Mouse (Mus musculus) adrenal gland, adult 2 months (tissue): ENCODE measurements around the gene Actrt3. TPM values are rescaled to one million over a fixed set of nuclear protein-coding genes. Genes with fewer than 3 reads are reported as not detected.

ENCODE experiments used
- DNase-seq: peaks from one replicate; pipeline ENCODE4 v3.0.0; 2021
- long read RNA-seq: library from polyadenylated mRNA; stranded (forward); transcript quantifications from one replicate; pipeline ENCODE4 v2.0.0, GENCODE M21; 2021
- polyA plus RNA-seq: library from polyadenylated mRNA; depleted of rRNA; stranded (reverse); fragments of >200 nt; gene quantifications from 2 replicates; pipeline ENCODE4 v1.2.3, GENCODE M21; 2012; rRNA removed
- total RNA-seq, 2 experiments: library from RNA; stranded (reverse); gene quantifications; 2 replicates each; pipeline ENCODE4 v1.2.3; 2021

Gene Actrt3
- not detected for total RNA-seq
- polyA plus RNA-seq = not detected in 2 replicates
- long read RNA-seq = 0 reads

DNA sequence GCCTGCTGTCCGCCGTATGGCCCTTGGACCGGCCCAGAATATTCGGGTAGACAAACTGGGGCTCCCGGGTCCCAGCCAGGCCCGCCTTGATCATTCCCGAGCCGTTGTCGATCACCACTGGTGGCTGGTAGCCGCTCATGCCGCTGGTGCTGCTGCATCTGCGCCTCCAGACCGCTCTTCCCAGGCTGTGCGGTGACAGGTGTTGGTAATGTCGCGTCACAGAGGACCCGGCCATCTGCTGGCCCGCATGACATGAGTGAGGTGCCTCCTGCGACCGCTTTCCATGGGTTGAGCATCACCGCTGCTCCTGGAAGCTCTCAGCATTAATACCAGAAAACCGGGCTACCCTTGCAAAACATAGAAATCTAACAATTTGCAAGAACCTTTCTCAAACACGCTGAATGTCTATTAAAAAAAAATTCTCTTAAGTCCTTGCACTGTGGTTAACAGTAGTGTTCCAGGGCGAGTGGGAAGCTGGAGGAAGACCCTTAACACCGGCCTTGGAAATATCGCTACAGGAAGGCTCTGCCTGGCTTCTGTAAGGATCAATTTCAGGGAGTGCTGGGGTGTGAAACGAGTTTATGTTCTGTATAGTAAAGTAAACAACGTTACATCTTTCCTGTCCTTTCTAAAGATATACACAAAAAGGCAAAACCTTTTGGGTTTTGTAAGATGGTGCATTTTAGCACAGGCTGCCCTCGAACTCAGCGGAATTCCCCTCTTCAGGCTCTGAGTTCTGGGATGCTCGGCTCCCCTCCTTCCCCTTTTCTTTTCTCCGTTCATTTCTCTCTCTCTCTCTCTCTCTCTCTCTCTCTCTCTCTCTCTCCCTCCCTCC is at the start of gene Actrt3:
Gene Actrt3 (minus strand): TSS at position 229 of the 835 bp plus-strand sequence.
- peak; percentile 42 for DNase-seq

GRCm38 (mm10) chr3:30648466-30648865 is 48.7 kb upstream of the Actrt3 start:
- DNase-seq = no peak

DNA sequence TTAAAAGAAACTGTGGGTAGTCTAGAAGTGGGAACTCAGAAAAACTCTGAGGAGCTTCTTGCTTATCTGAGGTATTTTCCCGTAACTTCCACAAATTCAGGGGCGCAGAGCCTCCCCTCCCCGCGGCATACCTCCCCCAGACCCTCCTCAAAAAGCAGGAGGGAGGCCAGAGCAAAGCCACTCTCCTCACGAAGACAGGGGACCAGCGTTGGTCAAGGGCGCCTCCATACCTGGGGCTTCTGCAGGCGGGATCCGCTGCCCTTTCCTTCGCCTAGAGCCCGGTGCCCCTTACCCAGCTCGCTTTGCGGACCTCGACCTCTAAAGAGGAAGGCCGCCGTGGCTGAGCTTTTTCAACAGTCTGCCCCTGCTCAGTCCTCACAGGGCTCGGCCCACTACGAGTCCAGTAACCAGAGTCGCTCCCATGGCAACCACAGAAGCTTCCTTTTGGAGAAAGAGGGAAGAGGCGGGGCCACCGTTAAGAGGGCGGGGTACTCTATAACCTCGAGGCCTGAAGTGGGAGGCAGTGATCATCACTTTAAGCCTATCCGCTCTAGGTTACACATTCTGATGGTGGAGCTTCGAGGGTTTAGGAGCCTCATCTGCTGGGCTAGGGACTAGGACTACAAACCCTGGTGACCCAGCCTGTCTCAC is 47.8 kb upstream of the Actrt3 start, which contains the start of gene Lrrc34:
Gene Lrrc34 (minus strand): TSS at position 430 of the 651 bp plus-strand sequence.
- DNase-seq = peak; percentile 26

DNA sequence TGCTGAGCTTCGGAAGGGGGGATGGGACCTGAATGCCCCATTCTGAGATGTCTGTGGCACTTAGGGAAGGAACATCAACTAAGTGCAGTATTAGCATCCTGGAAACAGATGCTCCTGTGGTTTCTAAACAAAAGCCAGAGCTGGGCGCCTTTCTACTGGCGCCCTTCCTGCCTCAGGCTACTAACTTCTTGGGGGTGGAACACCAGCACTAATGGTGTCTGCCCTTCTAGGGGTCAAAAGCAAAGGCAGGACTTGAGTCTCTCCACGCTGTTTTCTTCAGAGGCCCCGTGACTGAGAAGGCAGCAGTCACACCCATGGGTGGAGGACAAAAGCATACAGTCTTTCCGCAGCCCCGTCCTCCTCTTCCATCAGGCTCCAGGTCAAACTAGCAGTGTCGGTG is 47.0 kb upstream of the Actrt3 start:
- no peak for DNase-seq

- DNase-seq = no peak
These were observed 44.5 kb upstream of the Actrt3 start, which contains the start of gene Lrriq4 for GRCm38 (mm10) chr3:30644207-30644606. Gene Lrriq4, plus strand, starts transcription at chr3:30644507.

GRCm38 (mm10) chr3:30635629-30636028 is 35.9 kb upstream of the Actrt3 start:
- DNase-seq = no peak

GRCm38 (mm10) chr3:30633681-30634080 is 33.9 kb upstream of the Actrt3 start:
- DNase-seq = no peak

GRCm38 (mm10) chr3:30620132-30620531 is 20.4 kb upstream of the Actrt3 start:
- no peak for DNase-seq

- no peak for DNase-seq
These were observed 11.2 kb upstream of the Actrt3 start for GRCm38 (mm10) chr3:30610930-30611329.

- DNase-seq = no peak
These were observed 9.3 kb upstream of the Actrt3 start for GRCm38 (mm10) chr3:30608999-30609398.

DNA sequence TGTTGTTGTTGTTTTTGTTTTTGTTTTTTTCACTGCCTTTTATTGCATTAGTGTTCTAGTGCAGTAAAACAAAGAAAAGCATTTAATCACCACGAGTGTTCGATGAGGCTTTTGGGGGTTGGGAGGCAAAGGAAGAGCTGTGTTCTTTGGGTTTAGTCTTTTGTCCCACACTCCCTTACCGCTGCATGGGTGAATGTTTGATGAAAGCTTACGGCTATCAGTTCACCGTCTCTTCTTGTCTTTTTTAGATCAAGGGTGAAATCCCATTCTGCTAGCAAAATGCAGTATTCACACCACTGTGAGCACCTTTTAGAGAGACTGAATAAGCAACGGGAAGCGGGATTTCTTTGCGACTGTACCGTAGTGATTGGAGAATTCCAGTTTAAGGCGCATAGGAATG is 3.5 kb upstream of the Actrt3 start:
- DNase-seq = no peak

DNA sequence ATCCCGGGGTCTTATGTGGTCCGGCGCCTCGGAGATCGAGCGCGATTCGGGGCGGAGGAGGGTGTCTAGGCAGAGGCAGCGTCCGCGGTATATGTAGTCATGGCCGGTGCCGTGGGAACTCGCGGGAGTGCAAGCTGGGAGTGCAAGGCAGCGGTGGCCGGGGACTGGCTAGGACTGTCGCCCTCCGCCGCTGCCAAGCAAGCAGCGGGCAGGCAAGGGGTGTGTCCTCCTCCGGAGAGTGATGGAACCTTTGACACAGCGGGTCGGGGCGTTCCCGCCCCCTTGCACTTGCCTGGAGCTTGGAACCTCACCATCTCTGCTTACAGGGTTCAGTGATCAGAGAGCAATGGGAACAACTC is 3.0 kb upstream of the Actrt3 start:
- no peak for DNase-seq

DNA sequence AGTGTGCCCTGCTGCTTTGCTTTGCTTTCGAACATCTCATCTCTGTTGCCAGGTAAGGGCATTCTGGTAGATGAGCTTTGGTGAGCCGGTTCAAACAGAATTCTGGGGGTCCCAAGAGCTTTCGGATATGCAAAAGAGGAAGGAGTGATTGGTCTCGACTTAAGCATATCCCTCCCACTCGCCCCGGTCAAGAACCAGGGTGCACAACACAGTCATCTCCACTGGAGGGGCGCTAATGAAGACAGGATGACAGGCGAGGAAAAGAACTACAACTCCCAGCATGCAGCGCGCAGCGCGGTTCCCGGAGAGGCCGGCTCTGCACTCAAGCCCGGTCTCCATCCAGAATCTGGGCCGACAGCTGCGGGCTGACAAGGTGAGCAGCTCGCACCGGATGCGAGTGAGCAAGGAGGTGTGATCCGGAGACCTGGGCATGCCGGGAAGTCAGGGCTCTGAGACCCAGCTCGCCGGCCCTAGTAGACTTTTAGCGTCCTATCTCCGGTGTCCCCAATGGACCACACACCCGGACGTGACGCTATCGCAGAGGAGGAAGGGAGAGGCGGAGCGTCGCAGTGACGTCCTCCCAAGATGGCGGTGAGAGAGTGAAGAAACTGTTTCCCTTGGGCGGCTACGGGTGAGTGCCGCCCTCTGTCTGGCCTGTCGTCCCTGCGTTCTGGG is 2.5 kb upstream of the Actrt3 start, which contains the start of gene Mynn:
Gene Mynn (plus strand): TSS at position 1 of the 675 bp plus-strand sequence.
- peak; percentile 98 for DNase-seq

DNA sequence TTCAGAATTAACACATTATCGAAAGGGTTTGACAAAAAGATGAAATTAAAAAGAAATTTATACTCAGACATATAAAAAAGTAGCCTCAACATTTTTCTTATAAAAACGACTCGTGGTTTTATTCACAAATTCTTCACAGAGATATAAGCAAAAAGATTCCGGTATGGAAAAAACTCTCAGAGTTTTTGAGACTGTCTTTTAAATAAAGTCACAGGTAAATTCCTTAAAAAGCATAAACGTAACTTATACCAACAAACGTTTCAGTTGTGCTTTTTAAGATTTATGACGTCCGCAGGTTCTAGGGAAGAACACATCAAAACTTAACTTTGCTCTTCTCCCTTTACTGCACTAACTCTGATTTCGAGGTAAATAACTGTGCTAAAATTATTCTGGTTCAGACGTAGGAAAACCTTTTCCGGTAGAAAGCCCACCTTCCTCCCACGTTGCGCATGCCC is 1.9 kb upstream of the Actrt3 start:
- no peak for DNase-seq

DNA sequence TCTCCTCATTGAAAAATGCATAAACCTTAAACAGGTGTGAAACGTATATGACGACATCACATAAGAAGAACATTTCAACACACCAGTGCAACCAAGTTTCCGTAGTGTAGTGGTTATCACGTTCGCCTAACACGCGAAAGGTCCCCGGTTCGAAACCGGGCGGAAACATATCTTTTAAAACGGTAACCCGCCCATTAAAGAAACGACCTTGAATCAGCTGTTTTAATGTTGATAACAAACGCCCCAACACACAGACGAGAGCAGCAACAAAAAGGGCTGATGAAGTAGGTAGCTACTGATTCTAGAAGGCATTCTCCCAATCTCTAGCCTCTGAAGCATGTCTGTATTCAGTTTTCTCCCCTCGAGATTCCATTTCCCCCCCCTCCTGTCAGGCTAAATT is 1.4 kb upstream of the Actrt3 start:
- DNase-seq = peak; percentile 90

GRCm38 (mm10) chr3:30600717-30601116 is 978 bp upstream of the Actrt3 start:
- DNase-seq = peak; percentile 52

GRCm38 (mm10) chr3:30597271-30597670 is 2.5 kb downstream of the Actrt3 start:
- no peak for DNase-seq

GRCm38 (mm10) chr3:30595111-30595832 is 4.5 kb downstream of the Actrt3 start:
- DNase-seq = peak; percentile 66

DNA sequence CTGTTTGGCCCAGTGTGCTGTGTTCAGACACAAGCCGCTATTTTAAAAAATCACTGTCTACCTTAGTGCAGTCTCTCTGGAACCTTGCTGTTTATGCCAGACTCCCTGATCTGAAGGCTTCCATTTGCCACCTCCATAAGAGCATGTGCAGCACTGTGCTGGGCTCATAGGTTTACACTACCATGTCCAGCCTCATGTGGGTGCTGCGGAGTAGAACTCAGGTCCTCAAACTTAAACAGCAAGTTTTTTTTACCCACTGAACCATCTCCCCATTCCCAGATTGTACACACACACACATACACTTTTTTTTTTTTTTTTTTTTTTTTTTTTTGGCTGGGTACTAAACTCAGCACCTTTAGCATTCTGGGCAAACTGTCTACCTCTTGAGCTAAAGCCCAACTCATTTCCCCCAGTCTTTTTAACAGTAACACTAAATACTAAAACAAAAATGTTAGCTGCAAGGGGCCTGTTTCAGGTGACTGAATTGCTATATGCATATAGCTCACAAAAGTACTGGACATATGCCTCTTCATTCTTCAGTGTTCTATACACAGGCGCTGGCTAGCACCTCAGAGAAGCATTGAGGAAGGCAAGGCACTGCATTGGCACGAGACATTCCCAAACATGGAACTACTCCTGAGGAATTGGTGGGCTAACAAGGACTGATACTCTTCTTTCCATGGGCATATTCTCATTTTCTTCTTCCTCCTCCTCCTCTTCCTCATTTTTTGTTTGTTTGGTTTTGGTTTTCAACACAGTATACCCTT is 5.8 kb downstream of the Actrt3 start:
- no peak for DNase-seq

GRCm38 (mm10) chr3:30592418-30592853 is 7.3 kb downstream of the Actrt3 start:
- DNase-seq = peak; percentile 31

DNA sequence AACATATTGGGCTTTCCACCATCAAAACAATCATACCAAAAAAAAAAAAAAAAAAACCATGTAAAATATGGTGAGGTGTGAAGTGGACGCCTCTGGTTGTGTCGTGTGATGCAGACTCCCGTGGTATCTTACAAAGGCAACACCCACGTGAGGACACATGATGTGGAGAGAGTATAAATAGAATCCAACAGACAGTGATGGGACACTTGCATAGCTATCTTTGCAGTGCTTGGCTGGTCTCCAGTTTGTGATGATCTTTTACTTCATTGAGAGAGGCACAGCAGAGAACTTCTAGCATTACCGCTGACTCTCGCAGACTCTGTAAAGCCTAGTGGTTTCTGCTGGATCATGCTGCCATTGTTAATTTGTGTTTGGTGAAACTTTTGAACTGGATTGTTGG is 10.9 kb downstream of the Actrt3 start:
- DNase-seq = no peak
